8 mouse cellular contexts compared by ENCODE assay signal in the genomic region with DNA sequence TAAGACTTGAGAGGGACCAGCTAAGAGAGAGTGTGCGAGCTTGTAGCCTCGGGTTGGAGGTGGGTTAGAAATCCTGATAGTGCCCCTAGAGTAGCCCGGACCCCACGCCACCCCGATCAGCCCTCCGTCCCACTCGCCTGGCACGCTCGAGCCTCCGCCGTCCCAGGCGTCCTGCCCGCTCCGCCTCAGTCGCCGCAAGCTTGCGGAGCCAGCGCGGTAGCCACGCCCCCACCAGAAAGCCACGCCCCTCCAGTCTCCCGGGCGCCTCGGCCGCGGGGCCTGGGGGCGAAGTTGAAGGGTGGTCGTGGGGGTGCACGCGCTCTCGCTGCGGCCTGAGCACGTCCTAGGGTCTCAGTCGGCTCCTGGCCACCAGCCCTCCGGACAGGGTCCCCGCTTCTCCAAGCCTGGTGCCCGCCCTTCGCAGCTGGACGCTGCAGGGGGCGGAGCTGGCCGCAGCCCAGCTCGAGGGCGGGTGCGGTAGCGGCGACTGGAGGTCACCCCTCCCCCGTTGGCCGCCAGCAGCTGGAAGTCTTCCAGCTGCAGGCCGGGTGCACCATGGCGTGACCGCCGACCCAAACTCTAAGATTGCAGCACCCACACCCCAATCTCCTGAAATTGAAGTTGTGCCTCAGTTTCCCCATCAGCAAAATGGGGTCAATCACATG. TPM values are rescaled to one million over a fixed set of nuclear protein-coding genes. Genes with fewer than 3 reads are reported as not detected.
DNase-seq lines count a peak whose midpoint lies in the region; ATAC-seq and TF ChIP-seq lines count a peak whose summit lies in the region.

A gene (minus strand): TSS at position 400 of the 665 bp plus-strand sequence.

- H3K4me1 ChIP-seq in embryonic facial prominence, embryonic 15.5 days = peaks cover 39% of the 10 kb centered on the region
- H3K4me1 ChIP-seq in kidney, embryonic 14.5 days (ENCODE audit: control insufficient read depth, insufficient read depth, low read length) = peaks cover 20% of the 10 kb centered on the region
- peaks cover 20% of the 10 kb centered on the region for H3K4me1 ChIP-seq in liver, embryonic 11.5 days (replicated peaks; ENCODE audit: control insufficient read depth, insufficient read depth, low read length)
- peaks cover 29% of the 10 kb centered on the region for H3K4me1 ChIP-seq in stomach, embryonic 15.5 days

- H3K4me2 ChIP-seq in embryonic facial prominence, embryonic 15.5 days (replicated peaks) = peak within 1 kb of the TSS; percentile 69
- H3K4me2 ChIP-seq in kidney, embryonic 14.5 days (replicated peaks; ENCODE audit: low read depth, low read length) = peak within 1 kb of the TSS; percentile 63
- peak within 1 kb of the TSS; percentile 98 for H3K4me2 ChIP-seq in liver, embryonic 11.5 days
- H3K4me2 ChIP-seq in myocyte (ENCODE audit: low read depth) = peak within 1 kb of the TSS; percentile 87
- H3K4me2 ChIP-seq in stomach, embryonic 15.5 days = peak within 1 kb of the TSS; percentile 74

- H3K4me3 ChIP-seq in embryonic facial prominence, embryonic 15.5 days (replicated peaks) = peak within 1 kb of the TSS; percentile 87
- H3K4me3 ChIP-seq in kidney, embryonic 14.5 days (ENCODE audit: low read length) = peak within 1 kb of the TSS; percentile 88
- peak within 1 kb of the TSS; percentile 75 for H3K4me3 ChIP-seq in liver, embryonic 11.5 days (ENCODE audit: low read depth, low read length)
- peak within 1 kb of the TSS; percentile 95 for H3K4me3 ChIP-seq in myocyte
- peak within 1 kb of the TSS; percentile 87 for H3K4me3 ChIP-seq in stomach, embryonic 15.5 days (replicated peaks)

- peak within 1 kb of the TSS; percentile 93 for H3K9ac ChIP-seq in embryonic facial prominence, embryonic 15.5 days
- H3K9ac ChIP-seq in kidney, embryonic 14.5 days (ENCODE audit: low read depth, low read length) = peak within 1 kb of the TSS; percentile 89
- peak within 1 kb of the TSS; percentile 86 for H3K9ac ChIP-seq in liver, embryonic 11.5 days (ENCODE audit: low read depth, low read length)
- H3K9ac ChIP-seq in stomach, embryonic 15.5 days = peak within 1 kb of the TSS; percentile 88

- peaks cover 30% of the 10 kb centered on the region for H3K36me3 ChIP-seq in embryonic facial prominence, embryonic 15.5 days
- H3K36me3 ChIP-seq in kidney, embryonic 14.5 days (ENCODE audit: control insufficient read depth, insufficient read depth, low read length) = peaks cover 33% of the 10 kb centered on the region
- H3K36me3 ChIP-seq in liver, embryonic 11.5 days (ENCODE audit: control insufficient read depth, insufficient read depth, low read length) = peaks cover 16% of the 10 kb centered on the region
- peaks cover 8% of the 10 kb centered on the region for H3K36me3 ChIP-seq in myocyte (ENCODE audit: control insufficient read depth, insufficient read depth)
- peaks cover 29% of the 10 kb centered on the region for H3K36me3 ChIP-seq in stomach, embryonic 15.5 days

- H3K27me3 ChIP-seq in embryonic facial prominence, embryonic 15.5 days = no peaks in the 10 kb centered on the region
- no peaks in the 10 kb centered on the region for H3K27me3 ChIP-seq in kidney, embryonic 14.5 days (ENCODE audit: control insufficient read depth, insufficient read depth, low read length)
- H3K27me3 ChIP-seq in liver, embryonic 11.5 days (replicated peaks; ENCODE audit: control insufficient read depth, insufficient read depth, low read length) = no peaks in the 10 kb centered on the region
- no peaks in the 10 kb centered on the region for H3K27me3 ChIP-seq in myocyte (ENCODE audit: control insufficient read depth, insufficient read depth, insufficient read length)
- H3K27me3 ChIP-seq in stomach, embryonic 15.5 days (replicated peaks) = no peaks in the 10 kb centered on the region

- peaks cover 34% of the 10 kb centered on the region for H3K79me2 ChIP-seq in myocyte (ENCODE audit: control insufficient read depth, insufficient read depth)

- peak; percentile 92 for TF ChIP-seq POLR2A in myocyte (IDR thresholded peaks at IDR 0.05; ENCODE audit: insufficient read length, low read depth)

- H3ac ChIP-seq in myocyte (ENCODE audit: control insufficient read depth, insufficient read length) = peak within 1 kb of the TSS; percentile 86

- no peaks in the 10 kb centered on the region for H3K9me3 ChIP-seq in embryonic facial prominence, embryonic 15.5 days (replicated peaks)
- no peaks in the 10 kb centered on the region for H3K9me3 ChIP-seq in kidney, embryonic 14.5 days (ENCODE audit: control insufficient read depth, low read length)
- H3K9me3 ChIP-seq in liver, embryonic 11.5 days (ENCODE audit: control insufficient read depth, low read length) = no peaks in the 10 kb centered on the region
- no peaks in the 10 kb centered on the region for H3K9me3 ChIP-seq in stomach, embryonic 15.5 days

- ATAC-seq in embryonic facial prominence, embryonic 15.5 days (ENCODE audit: insufficient number of reproducible peaks, low FRiP score, low TSS enrichment, low read depth) = peak; percentile 85
- ATAC-seq in kidney, embryonic 14.5 days (ENCODE audit: low FRiP score, low TSS enrichment) = peak; percentile 85
- ATAC-seq in liver, embryonic 11.5 days (replicated peaks; ENCODE audit: low FRiP score) = peak; percentile 77
- peak; percentile 73 for ATAC-seq in stomach, embryonic 15.5 days (ENCODE audit: insufficient read depth, low FRiP score, low read depth)

- H3K27ac ChIP-seq in embryonic facial prominence, embryonic 15.5 days (replicated peaks) = peak within 1 kb of the TSS; percentile 96
- peak within 1 kb of the TSS; percentile 96 for H3K27ac ChIP-seq in kidney, embryonic 14.5 days (ENCODE audit: low read depth, low read length)
- peak within 1 kb of the TSS; percentile 79 for H3K27ac ChIP-seq in liver, embryonic 11.5 days (ENCODE audit: low read depth, low read length)
- H3K27ac ChIP-seq in stomach, embryonic 15.5 days = peak within 1 kb of the TSS; percentile 96

- WGBS in embryonic facial prominence, embryonic 15.5 days = under 1% methylated on average over 44 of the region's 52 CpGs
- under 1% methylated on average over 52 of the region's 52 CpGs for WGBS in kidney, embryonic 14.5 days
- WGBS in liver, embryonic 11.5 days = under 1% methylated on average over 51 of the region's 52 CpGs
- under 1% methylated on average over 52 of the region's 52 CpGs for WGBS in stomach, embryonic 15.5 days

- DNase-seq in A20 (ENCODE audit: low read depth, low spot score) = peak; percentile 74
- peak; percentile 92 to 95 for DNase-seq in adrenal gland, postnatal 36 days
- peak; percentile 90 to 92 for DNase-seq in heart, adult 9 months (ENCODE audit: low spot score in 2 of 2)
- DNase-seq in liver, embryonic 11.5 days (ENCODE audit: low spot score) = peak; percentile 87

TF ChIP-seq in myocyte, 11 proteins besides CTCF, POLR2A, EP300 and RAD21:
- TF ChIP-seq TCF3 (IDR thresholded peaks at IDR 0.05; ENCODE audit: insufficient read length, low read depth) = no peak
- peak in 2 of 3 experiments; percentile 40 to 57 for TF ChIP-seq MYOG (IDR thresholded peaks at IDR 0.05; ENCODE audit: control insufficient read depth in 1 of 3, insufficient read depth in 1 of 3, insufficient read length in 2 of 3, low read depth in 2 of 3)
- TF ChIP-seq POLR2AphosphoS2 (IDR thresholded peaks at IDR 0.05; ENCODE audit: insufficient read length, low read depth) = peak; percentile 94
- TF ChIP-seq MYOD1 (IDR thresholded peaks at IDR 0.05; ENCODE audit: control insufficient read depth in 1 of 3, insufficient read length in 2 of 3, low read depth in 2 of 3) = peak in 2 of 3 experiments; percentile 45 to 55

RNA-seq across cellular contexts. Expression of the gene that starts here (rescaled TPM):
- 10 to 100 TPM; 31.2 to 38.3 TPM for total RNA-seq in adrenal gland, postnatal 36 days (2021)
- 25.2 and 26.2 TPM in 2 replicates for polyA plus RNA-seq in embryonic facial prominence, embryonic 15.5 days (2015; fragmentation: Nextera tagmentation; extraction: Ambion mirVana)
- 9.4 and 14.3 TPM in 2 replicates for polyA plus RNA-seq in kidney, embryonic 14.5 days (2014; fragmentation: Nextera tagmentation; extraction: Ambion mirVana)
- 4.7 and 6.7 TPM in 2 replicates for polyA plus RNA-seq in liver, embryonic 11.5 days (2014; fragmentation: Nextera tagmentation; extraction: Ambion mirVana)
- 49.4 TPM for polyA plus RNA-seq in myocyte (2012; fragmentation: generic; extraction: Trizol)
- 21.1 and 22.7 TPM in 2 replicates for polyA plus RNA-seq in stomach, embryonic 15.5 days (2015; fragmentation: Nextera tagmentation; extraction: Ambion mirVana)

Comparison
In these comparisons a context has a peak if more than half of its experiments do, and no peak if none do; other contexts are left out.
1. Peak in every context shown above with its lines: DNase-seq, ATAC-seq, H3K4me3 ChIP-seq and H3K27ac ChIP-seq.